11 mouse cellular contexts compared by ENCODE assay signal in genomic region chr16:64907112-64907511, GRCm38 (mm10). TPM values are rescaled to one million over a fixed set of nuclear protein-coding genes. Genes with fewer than 3 reads are reported as not detected.
A peak's percentile ranks its signal among the peaks of the same experiment; 100 is the strongest.
DNase-seq lines count a peak whose midpoint lies in the region; ATAC-seq and TF ChIP-seq lines count a peak whose summit lies in the region.
"Had no signal": no experiment of that assay in that cellular context is flagged by ENCODE, and none has a peak within 500 bp of the region (broad histone marks: within the 10 kb centered on the region; RNA-seq: fewer than 3 reads in every experiment).

No protein-coding gene starts in this region.

- no peak for DNase-seq in frontal cortex, postnatal 25 days (ENCODE audit: low spot score in 2 of 2)
- DNase-seq in left cerebral cortex, adult 2 months (ENCODE audit: extremely low spot score in 1 of 2, low spot score in 2 of 2) = no peak
- DNase-seq in left cerebral cortex, postnatal 36 days (ENCODE audit: low spot score in 2 of 2) = no peak
- DNase-seq in B cell, adult 2 months = peak; percentile 7 to 14
- DNase-seq in brain, embryonic 14.5 days (ENCODE audit: low read depth) = peak; percentile 56
- DNase-seq in T-cell, adult 2 months (ENCODE audit: low spot score) = no peak
- DNase-seq in hindbrain, embryonic 10.5 days (ENCODE audit: low spot score) = no peak
- DNase-seq: kidney, adult 11 months; spleen, adult 18-20 months had no signal

- H3K36me3 ChIP-seq in hindbrain, embryonic 10.5 days = no peaks in the 10 kb centered on the region

- WGBS in hindbrain, embryonic 10.5 days = 43% methylated on average over 3 of the region's 3 CpGs

- peak; percentile 91 for ATAC-seq in frontal cortex, adult (ENCODE audit: low TSS enrichment)

- H3K27ac ChIP-seq in left cerebral cortex, adult 2 months = no peak overlapping the region
- no peak overlapping the region for H3K27ac ChIP-seq in hindbrain, embryonic 10.5 days

- intact Hi-C loops in left cerebral cortex, adult 2 months (cut with DNase I) = loop anchor here (1.0 to 10.0 kb wide), 4 partner anchors 198 to 590 kb away; partner anchors contain the start of gene Htr1f
- intact Hi-C loops in left cerebral cortex, postnatal 36 days (cut with DNase I) = loop anchor here (5.0 to 10.0 kb wide), 3 partner anchors 565 to 1108 kb away; no protein-coding TSS in a partner anchor

- H3K4me3 ChIP-seq in left cerebral cortex, adult 2 months = no peak overlapping the region
- no peak overlapping the region for H3K4me3 ChIP-seq in hindbrain, embryonic 10.5 days
- H3K4me3 ChIP-seq: myocyte had no signal

- TF ChIP-seq CTCF in left cerebral cortex, adult 2 months (IDR thresholded peaks at IDR 0.05) = peak; percentile 70
- 0 out of 2 replicates have a peak, but pooled peaks have one; percentile 9 for TF ChIP-seq CTCF in brain, embryonic 14.5 days (IDR thresholded peaks at IDR 0.05; ENCODE audit: borderline replicate concordance, extremely low read depth, insufficient read depth, insufficient read length)

- no peaks in the 10 kb centered on the region for H3K27me3 ChIP-seq in hindbrain, embryonic 10.5 days (ENCODE audit: insufficient read depth, poor library complexity, severe bottlenecking)

- H3K9me3 ChIP-seq in hindbrain, embryonic 10.5 days = no peaks in the 10 kb centered on the region

- TF ChIP-seq POLR2A in brain, embryonic 14.5 days (IDR thresholded peaks at IDR 0.05; ENCODE audit: borderline replicate concordance, extremely low read depth, insufficient read depth, insufficient read length, poor library complexity, severe bottlenecking) = no peak

- H3K4me1 ChIP-seq in hindbrain, embryonic 10.5 days (replicated peaks) = no peaks in the 10 kb centered on the region

RNA-seq across cellular contexts. Expression of gene Cggbp1, which starts 55.3 kb away (rescaled TPM):
- total RNA-seq in left cerebral cortex, adult 2 months (2021) = 10 to 100 TPM; 55.6 to 60.0 TPM
- 10 to 100 TPM; 58.2 to 59.4 TPM for total RNA-seq in left cerebral cortex, postnatal 36 days (2021)
- polyA plus RNA-seq in brain, embryonic 14.5 days (2012; rRNA removed) = 42.1 and 59.2 TPM in 2 replicates
- polyA plus RNA-seq in hindbrain, embryonic 10.5 days (2016; fragmentation: Nextera tagmentation; extraction: Ambion mirVana) = 72.7 and 84.7 TPM in 2 replicates

RNA-seq across cellular contexts. Expression of gene Zfp654, which starts 55.7 kb away (rescaled TPM):
- 10 to 100 TPM; 16.8 to 17.7 TPM for total RNA-seq in left cerebral cortex, adult 2 months (2021)
- 10 to 100 TPM; 16.0 to 17.4 TPM for total RNA-seq in left cerebral cortex, postnatal 36 days (2021)
- polyA plus RNA-seq in brain, embryonic 14.5 days (2012; rRNA removed) = 7.4 and 8.1 TPM in 2 replicates
- 4.9 and 5.7 TPM in 2 replicates for polyA plus RNA-seq in hindbrain, embryonic 10.5 days (2016; fragmentation: Nextera tagmentation; extraction: Ambion mirVana)

Comparison
In these comparisons a context has a peak if more than half of its experiments do, and no peak if none do; other contexts are left out.
1. DNase-seq: peak in B cell, adult 2 months (2 of 2) and brain, embryonic 14.5 days (single experiment); none in frontal cortex, postnatal 25 days (0 of 2), left cerebral cortex, adult 2 months (0 of 2), left cerebral cortex, postnatal 36 days (0 of 2), T-cell, adult 2 months (single experiment) and hindbrain, embryonic 10.5 days (single experiment).